Mouse (Mus musculus): ENCODE data around the gene Tctex1d4.
A peak's percentile ranks its signal among the peaks of the same experiment; 100 is the strongest.

The Tctex1d4 gene

DNA sequence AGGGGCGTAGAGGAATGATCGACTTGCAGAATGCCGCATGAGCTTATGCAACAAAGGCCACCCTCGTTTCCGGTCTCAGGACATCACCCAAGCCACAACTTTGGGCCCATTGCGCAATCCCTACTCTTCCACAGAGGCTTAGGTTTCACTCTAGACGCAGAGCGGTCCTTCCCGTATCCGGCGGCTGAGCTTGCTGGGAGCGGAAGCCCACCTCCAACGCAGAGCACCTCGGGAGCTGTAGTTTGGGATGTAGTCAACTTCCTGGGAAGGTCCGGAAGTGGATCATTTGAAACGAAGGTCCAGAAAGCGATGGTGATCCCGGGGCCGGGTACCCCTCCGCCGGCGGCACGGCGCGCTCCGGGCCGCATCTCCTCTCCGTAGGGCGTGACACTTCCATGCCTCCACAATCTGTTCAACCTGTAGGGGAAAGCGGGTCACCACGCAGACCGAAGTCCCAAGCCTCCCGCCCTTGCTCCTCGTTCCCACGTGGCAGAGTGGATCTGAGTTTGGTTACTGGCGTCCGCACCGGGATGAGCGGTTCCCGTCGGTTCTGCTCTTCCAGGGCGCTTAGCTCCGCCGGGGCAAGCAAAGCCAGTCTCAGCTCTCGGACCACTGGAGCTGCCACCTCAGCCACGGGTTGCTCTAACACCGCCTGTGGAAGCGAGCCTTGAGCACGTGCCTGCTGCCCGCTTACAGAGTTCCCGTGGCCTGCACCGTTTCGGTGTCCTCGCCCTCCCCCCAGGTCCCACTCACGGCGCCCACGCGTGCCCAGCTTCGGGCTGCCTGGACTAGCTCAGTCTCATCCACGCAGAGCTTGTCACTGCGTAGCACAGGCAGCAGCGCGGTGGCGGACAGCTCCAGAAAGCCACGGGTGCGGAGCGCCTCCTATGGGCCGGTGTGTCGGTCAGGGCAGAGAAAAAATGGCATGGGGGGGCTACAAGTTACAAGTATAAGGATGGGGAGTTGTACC, 5.9 kb upstream of the Tctex1d4 start:
- DNase-seq, result peak; percentile 98

DNA sequence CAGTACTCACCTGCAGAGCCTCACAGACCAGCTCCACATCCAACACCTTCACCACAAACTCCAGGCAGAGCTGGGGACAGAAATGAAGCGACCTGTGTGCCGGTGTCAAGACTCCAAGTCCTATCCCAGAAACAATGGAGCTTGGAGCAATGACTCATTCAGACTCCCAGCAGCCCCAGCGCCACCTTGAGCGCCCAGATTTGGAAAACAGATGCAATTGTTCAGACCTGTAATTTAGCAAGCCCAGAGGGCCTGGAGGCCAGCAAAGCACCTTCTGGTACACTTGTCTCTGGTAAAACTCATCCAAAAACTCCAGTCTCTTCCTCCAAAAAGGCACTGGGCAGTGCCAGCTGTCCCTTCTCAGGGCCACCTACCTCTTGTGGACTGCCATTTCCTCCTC, 4.4 kb upstream of the Tctex1d4 start:
- no peak for DNase-seq

DNA sequence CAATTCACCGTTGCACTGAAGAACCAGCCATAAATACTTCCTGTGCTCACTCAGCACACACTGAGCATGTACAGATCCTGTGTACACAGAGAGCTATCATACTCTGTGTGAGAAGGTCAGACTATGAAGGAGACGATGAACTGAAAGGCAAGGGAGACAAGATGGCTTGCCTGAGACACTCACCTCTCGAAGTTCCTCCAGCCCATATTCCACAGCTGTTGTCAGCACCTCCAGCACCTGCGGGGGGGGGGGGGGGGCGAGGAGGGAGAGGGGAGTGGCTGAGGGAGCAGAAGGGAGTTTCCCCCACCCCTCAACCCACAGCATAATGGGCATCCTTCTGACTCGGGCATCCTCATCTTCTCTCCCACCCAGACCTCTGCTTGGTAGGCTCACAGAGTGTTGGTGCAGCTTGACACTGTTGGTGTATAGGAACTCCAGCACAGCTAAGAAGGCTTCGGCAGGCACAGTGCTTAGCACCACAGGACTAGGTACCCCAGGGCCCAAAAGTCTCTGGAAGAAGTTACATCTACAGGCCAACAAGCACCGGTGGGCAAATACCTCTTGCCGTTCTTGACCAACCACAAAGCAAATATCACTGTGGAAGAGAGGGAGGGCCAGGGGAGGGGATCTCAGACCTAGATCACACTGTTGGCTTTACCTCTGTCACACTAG, 2.9 kb upstream of the Tctex1d4 start:
- DNase-seq, result no peak

DNA sequence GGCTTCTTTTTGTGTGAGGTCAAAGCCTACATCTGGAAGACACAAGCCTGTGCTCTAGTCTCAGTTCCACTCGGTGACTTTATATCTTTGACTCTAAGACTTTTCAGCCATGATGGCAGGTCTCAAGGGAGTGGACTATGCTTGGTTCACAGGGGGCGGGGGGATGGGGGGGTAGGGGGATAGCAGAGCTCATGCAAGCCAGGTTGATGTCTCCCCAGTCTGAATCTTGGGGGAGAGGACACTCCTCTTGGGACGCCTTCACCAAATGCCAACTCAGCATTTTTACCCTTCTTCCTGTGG, 2.4 kb upstream of the Tctex1d4 start:
- DNase-seq, result no peak

DNA sequence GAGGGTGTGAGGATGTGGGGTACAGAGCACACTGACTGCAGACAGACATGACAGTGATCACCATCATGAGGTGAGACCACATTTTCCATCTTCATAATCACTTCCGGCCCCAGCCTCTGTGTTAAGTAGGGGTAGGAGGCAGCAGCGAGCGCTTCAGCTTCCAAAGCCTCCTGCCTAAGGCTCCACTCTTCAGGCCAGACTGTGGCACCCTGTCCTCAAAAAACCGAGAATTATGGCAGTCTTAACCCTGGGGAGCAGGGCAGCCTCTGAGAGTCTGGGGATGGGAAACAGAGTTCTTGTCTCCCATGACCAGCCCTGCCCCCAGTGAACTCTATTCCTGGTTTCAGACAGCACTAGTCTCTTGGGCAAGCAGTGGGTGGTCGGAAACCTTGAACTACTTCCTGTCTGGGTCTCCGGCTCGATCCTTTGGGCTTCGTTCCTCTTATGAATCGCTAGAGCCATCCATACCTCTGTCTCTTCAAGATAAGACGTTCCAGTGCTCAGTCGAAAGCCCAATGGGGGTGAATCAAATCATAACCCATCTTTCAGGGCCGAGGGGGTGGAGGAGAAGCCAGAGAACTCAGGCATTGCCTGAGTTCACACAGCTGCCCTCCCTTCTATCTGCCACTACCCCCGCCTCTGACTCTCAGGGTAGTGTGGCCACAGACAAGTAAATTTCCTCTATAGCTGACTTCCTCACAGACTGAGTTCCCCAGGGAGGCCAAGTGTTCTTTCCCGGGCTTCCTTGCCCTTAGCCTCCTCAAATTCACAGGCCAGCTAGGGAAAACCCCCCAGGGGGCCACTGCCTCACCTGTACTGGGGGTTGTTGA, 1.9 kb upstream of the Tctex1d4 start:
- peak; percentile 85 for DNase-seq

DNA sequence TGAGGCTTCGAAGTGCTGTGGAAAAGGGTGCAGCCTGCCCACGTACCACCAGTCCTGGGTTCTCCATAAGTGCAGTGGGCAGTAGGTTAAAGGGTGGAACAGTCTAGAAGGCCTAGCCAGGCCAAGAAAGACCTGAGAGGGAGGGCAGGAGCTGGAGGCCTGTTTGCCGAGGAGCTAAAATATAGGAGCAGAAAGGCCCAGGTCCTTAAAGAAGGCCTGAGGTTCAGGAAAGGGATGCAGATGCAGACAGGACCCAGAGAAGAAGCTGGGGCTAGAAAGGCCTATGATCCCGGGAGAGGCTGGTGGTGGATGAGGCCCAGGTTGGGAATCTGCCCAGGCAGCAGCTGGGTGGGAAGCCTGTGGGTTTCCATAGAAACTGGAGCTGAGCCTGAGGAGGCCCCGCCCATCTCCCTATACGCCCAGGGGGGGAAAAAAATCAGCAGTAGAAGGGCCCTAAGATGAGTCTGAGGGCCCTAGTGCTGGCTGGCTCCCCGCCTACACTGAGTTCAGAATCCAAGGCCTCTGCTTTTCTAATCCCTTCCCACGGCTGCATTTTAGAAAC, 1.2 kb upstream of the Tctex1d4 start, which contains the start of gene Btbd19:
Gene Btbd19, minus strand, starts transcription at position 378 of the 562 bp plus-strand sequence.
- peak; percentile 86 for DNase-seq

DNA sequence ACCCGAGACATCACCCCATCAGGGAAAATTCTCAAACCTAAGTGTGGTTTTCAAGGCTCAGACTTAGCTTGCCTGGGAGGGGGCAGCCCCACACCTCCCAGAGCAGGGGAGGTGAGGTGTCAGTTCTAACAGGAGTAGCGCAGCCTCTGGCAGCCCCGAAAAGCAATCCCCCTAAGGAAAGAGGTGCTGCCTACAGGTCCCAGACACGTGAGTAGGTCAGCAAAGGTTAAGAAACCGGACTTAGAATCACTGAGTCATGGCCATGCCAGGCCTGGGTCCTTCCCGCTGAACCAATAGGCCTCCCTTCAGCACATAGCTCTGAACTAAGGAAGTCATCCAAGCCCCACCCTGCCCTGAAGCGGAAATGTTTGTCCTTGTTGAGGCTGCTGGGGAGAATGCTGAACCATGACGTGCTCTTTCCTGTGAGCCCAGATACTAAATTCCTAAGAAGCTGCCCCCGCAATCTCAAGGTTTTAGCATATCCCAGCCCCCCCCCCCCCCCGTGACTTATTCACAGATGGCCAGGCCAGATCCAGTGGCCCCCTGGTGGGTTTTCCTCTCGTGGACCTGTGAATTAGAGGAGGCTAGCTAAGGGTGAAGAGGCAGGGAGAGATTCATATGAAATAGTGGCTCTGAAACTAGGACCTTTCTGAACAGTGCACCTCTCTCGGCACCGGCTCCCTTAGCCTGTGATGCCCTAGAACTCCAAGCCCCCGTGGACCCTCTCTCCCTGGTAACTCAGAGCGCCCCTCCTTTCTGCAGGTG, 502 bp upstream of the Tctex1d4 start:
- peak; percentile 80 for DNase-seq

DNA sequence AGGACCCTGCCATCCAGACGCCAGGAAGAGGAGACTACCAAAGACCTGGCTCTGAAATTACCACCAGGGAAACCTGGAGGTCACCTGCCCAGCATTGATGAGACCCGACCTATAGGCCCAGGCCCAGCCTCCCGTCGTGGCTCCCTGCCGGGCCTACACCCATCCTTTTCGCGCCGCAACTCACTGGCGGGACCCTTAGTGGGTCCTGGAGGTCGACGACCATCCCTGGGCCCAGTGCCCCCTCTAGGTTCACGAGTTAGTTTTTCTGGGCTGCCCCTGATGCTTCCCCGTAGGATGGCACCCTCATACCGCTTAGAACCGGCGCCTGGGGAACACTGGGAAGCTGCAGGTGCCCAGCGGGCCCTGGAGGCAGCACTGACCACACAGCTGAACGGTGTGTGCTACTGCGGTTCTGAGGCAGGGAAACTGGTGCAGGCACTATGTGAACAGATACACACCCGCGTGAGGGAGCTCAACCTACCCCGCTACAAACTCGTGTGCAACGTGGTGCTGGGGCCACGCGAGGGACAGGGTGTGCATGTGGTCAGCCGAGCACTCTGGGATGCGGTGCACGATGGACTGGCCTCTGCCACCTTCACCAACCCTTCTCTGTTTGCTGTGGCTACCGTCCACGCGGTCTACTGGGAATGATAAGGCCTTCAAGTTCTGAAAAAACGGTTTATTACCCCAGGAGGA, 1.5 kb downstream of the Tctex1d4 start:
- no peak for DNase-seq

DNA sequence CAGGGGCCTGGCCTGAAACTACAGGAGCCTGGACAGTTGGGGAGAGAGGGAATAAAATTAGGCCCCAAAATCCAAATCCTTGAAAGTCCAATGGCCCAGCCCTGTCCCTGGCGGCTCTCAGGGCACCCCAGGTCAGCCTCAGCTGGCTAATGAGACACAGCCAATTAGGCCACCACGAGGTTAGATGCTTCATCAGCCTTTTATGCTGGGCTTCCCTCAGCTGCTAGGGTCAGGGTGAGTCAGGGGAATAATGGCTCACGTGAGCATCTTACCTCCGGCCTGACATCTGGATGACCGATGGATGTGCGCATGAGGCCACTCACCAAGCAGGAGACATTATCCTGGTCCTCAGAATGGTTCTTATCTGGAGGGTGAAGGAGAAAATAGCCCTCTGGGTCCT, 4.2 kb downstream of the Tctex1d4 start:
- DNase-seq, result no peak

DNA sequence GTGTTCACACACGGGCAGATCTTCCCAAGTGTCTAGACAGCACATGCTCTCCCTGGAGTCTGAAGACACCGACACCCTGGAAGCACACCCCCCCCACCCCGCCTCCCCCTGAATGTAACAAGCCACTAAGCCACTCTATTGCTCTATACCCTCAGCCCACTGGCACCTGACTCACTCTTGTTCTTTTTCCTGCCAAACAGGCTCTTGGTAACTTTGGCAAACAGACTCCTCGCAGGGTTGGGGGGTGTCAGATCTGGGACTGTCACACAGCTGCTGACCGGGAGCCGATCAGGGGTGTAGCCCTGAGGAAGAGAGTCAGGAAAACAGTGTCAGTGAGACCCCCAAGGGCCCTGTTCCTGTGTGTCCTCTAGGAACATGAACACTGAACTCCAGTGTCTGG, 4.6 kb downstream of the Tctex1d4 start:
- no peak for DNase-seq

DNA sequence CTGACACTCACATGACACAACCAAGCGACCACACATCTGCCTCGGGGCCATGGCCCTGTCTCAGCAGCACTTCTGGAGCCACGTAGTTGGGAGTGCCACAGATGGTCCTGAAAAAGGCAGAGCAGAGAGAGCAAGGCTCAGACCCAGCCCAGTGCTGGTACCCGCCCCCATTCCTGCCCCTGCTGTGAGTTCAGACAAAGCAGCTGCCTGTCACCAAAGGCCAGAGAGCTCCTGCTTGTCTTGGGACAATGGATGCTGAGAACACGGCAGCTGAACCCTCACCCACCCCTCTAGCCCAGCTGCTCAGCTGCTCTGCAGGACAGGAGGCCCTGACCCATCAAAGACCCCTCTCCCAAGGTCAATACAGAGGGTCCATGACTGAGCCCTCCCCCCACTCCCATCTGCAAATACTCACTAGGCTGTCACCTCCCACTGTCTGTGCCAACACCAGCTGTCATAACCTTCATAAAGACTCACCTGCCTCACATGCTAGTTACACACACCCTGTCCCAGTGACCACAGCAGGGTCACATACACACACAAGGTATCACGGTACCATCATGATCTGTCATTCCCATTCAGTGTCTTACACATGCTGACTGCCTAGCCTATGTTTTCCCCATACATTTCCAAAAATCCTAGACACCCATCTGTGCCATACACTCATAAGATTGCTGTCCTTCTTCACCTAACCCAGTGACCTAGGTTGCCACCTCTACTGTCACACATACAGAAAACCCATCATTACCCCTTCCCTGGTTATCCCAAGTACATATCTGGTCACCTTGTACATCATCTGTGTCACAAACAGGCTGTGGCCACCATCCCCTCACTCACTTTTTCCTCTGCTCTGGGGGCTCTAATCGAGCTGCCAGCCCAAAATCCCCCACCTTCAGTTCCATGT, 5.5 kb downstream of the Tctex1d4 start:
- DNase-seq, result peak; percentile 67

DNA sequence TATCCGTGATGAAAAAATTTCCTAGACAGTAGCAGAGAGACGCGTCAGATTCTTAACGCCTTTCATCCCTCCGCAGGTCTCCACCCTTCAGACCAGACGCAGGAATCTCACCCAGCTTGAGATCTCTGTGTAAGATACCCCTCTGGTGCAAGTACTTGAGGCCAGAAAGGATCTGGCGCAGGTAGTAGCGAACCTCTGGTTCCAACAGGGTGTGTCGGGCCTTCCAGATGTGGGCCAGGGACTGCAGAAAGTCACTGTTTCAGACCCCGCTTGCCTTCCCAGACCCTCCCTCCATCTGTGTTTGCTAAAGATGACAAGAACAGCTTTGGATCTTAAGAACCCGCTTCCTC, 6.2 kb downstream of the Tctex1d4 start:
- DNase-seq, result no peak

DNA sequence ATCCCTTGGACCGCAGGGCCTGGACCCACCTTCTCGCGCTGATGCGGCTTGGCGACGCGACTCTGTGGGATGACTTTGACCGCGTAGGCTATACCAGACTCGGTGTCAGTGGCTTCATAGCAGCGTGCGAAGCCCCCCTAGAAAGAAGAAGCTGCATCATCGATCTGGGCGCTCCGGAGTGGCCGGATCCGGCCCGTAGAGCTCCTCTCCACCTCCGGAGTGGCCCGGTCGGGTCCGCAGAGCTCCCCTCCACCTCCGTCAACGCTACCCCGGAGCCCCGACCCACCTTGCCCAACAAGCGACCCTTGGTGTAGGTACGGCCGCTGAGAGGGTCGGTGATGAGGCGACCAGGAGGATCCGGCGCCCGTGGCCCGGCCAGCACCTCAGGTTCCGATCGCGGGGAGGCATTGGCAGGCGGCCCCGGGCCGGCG, 6.8 kb downstream of the Tctex1d4 start:
- DNase-seq, result no peak

DNA sequence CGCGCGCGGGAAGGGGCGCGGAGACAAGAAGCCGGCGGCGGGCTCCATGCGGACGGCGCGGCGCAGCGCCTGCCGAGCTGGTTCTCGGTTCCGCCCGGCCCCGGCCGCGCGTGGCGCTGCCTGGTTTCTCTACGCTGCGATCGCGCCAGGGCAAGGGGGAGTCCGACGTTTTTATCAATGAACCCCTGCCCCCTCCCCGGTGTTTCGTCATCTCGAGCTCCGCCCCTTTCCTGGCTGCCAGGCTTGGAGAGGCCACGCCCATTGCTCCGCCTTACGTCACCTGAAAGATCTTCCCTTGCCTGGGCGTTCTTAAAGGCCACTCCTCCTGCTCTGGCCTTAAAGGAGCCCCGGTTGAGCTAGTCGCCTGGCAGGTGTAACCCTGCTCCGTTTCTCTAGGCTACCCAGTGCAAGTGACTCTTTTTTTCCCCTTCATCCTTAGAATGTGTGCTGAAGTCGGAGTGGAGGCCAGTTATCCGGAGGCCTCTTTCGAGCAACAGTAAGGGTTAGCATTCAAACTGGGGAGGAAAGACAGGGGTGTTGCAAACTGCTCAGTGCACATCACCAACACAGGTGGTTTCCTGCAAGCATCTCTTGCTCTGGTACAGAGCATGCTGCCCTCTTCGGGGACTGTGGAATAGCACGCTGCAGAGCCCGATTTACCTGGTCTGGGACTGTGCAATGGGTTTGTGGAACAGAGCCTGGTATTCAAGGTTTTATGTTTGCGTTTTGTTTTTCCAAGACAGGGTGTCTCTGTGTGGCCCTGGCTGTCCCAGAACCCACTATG, 7.4 kb downstream of the Tctex1d4 start, which contains the start of gene Plk3:
Gene Plk3, minus strand, starts transcription at position 147 of the 784 bp plus-strand sequence.
- peak; percentile 97 for DNase-seq

DNA sequence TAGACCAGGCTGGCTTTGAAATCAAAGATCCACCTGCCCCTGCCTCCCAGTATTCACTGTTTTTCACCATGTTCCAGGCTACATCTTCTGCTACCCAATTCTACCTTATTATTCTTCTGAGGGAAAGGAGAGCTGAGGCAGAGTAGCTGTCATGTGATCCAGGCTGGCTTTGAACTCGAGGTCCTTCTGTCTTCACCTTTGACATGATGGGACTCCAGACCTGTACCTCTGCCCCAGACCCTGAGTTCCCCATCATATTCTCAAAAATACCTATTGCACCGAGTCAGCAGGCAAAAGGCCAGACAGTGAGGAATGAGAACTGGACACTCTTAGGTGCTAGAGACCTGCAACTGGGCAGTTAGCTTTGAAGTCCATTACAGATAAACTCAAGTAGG, 8.0 kb downstream of the Tctex1d4 start:
- DNase-seq, result no peak

DNA sequence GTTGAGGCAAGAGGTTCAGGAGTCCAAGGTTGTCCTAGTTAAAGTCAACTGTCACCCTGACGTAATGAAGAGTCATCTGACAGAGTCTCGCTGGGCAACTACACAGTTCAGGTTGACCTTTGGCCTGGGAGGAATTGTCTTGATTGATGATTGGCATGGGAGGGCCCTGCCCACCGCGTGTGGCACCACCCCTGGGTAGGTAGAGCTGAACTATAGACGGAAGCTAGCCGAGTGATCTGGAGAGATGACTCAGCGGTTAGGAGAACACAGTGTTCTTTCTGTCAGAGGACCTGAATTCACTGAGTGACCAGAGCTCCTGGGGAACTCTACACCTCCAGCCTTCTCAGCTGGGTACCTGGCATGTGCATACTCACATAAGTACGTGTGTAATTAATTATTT, 9.4 kb downstream of the Tctex1d4 start:
- no peak for DNase-seq

DNA sequence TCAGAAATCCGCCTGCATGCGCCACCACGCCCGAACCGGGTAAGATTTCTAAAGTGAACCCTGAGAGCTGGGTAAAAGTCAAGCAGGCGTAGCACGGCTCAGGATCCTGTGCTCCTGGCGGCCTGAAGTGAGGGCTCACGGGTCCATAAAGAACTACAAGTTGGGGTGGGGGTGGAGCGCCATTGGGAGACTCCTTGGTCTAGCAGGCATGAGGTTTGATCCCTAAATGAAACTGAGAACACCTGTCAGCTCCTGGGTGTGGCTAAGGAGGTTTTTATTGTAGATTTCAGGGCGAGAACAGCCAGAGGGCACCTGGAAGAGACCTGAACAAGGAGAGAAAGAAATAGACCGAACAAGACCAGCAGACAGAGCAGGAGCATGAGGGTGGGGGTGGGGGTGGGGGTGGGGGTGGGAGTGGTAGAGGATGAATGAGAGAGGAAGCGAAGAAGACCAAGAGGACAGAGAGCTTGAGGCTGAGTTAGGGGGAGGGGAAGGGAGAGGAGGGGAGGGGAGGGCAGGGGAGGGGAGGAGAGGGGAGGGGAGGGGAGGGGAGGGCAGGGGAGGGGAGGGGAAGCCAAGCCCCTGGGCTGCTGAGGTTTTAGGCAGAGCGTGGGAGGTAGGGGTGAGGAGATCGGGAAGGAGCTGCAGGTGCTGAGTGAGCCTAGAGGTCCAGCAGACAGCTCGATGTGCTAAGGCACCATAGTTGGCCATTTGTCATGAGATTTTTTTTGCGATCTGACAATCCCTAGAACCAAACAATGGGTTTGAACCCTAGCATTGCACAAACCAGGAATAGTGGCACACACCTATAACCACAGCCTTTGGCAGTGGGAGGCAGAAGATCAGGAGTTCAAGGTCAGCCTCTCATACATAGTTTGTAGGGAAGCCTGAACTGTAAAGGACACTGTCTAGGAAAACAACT, 12.0 kb downstream of the Tctex1d4 start:
- DNase-seq, result no peak

DNA sequence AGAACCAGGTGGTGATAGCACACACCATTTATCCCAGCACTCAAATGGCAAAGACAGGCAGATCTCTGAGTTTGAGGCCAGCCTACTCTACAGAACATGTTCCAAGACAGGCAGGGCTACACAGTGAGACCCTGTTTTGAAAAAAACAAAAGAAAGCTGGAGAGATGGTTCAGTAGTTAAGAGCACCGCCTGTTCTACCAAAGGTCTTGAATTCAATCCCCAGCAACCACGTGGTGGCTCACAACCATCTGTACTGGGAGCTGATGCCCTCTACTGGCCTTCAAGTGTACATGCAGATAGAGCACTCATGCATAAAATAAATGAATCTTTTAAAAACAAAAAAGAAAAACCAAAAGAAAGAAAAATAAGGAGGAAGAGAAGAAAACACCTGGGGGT, 12.6 kb downstream of the Tctex1d4 start:
- no peak for DNase-seq

DNA sequence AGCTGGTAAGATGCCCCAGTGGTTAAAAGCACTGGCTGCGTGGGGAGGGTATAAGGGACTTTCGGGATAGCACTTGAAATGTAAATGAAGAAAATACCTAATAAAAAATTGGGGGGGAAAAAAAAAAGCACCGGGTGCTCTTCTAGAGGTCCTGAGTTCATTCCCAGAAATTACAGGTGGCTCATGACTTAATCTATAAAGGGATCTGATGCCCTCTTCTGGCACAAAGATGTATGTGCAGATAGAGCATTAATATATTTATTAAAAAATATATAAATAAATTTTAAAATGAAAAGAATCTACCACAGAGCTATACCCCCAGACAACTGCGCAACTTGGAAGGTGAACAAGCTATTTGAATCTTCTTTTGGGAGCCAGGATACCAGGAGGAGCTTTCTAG, 14.0 kb downstream of the Tctex1d4 start:
- no peak for DNase-seq

Data from layer of hippocampus, adult 9-11 months (tissue).